Mouse (Mus musculus) CH12.LX (cell line): Measurements from ENCODE around the gene Snurf. TPM values are rescaled to one million over a fixed set of nuclear protein-coding genes. Genes with fewer than 3 reads are reported as not detected.

ENCODE experiments used
- DNase-seq: peaks from one replicate; pipeline ENCODE4 v3.0.0-alpha.2; 2013; ENCODE audit errors: extremely low read depth
- H3K27ac ChIP-seq: 2 replicates; pipeline ENCODE4 v1.5.1; 2012; ENCODE audit warnings: low read depth, mild to moderate bottlenecking, control low read depth, moderate library complexity; ENCODE audit not compliant: insufficient read depth
- H3K27me3 ChIP-seq: replicated peaks from 2 replicates; pipeline ENCODE3; 2012; ENCODE audit warnings: inconsistent platforms
- H3K36me3 ChIP-seq, 2 experiments: replicated peaks in 1 of 2; 2 replicates each; pipeline versions ENCODE3 to v1.6.1; 2012; ENCODE audit warnings: inconsistent platforms in 1 of 2, low read length in 1 of 2, mild to moderate bottlenecking in 1 of 2, mixed read lengths in 1 of 2, moderate library complexity in 1 of 2; ENCODE audit not compliant: control insufficient read depth in 1 of 2, insufficient read depth in 1 of 2
- H3K4me1 ChIP-seq, 2 experiments: 2 replicates each; pipeline ENCODE4 v1.6.1; 2012; ENCODE audit warnings: inconsistent platforms in 1 of 2, moderate library complexity in 1 of 2; ENCODE audit not compliant: insufficient read depth in 2 of 2, control insufficient read depth in 1 of 2
- H3K4me2 ChIP-seq: 2 replicates; pipeline ENCODE4 v1.6.1; 2012; ENCODE audit warnings: low read depth, mild to moderate bottlenecking, control low read depth; ENCODE audit not compliant: poor library complexity, insufficient read depth, severe bottlenecking
- H3K4me3 ChIP-seq, 3 experiments: fragments of 150-350 bp in 1 of 3; sonication (generic) in 1 of 3; replicated peaks in 1 of 3; 2 replicates each; pipeline versions ENCODE3 to v1.5.1; 2011 to 2012; ENCODE audit warnings: low read depth in 2 of 3, low read length in 2 of 3, mild to moderate bottlenecking in 2 of 3, moderate library complexity in 2 of 3, control low read depth in 1 of 3, improper control_type of control experiment in 1 of 3, inconsistent platforms in 1 of 3, mixed read lengths in 1 of 3; ENCODE audit not compliant: poor library complexity in 1 of 3
- H3K79me2 ChIP-seq: replicated peaks from 2 replicates; pipeline ENCODE4 v1.6.1; 2012; ENCODE audit warnings: mild to moderate bottlenecking, moderate library complexity; ENCODE audit not compliant: control insufficient read depth, poor library complexity, insufficient read depth, severe bottlenecking; ENCODE audit errors: extremely low read depth
- H3K9ac ChIP-seq: 2 replicates; pipeline ENCODE4 v1.6.1; 2012; ENCODE audit warnings: low read depth, mild to moderate bottlenecking, control low read depth, moderate library complexity; ENCODE audit not compliant: insufficient read depth
- H3K9me3 ChIP-seq: replicated peaks from 2 replicates; pipeline ENCODE3; 2012; ENCODE audit warnings: low read length, inconsistent platforms, mixed read lengths
- BHLHE40 ChIP-seq: IDR thresholded peaks from 2 replicates; pipeline ENCODE4 v1.6.1; 2011; ENCODE audit warnings: mild to moderate bottlenecking, low read depth, low read length, improper control_type of control experiment
- CHD2 ChIP-seq: IDR thresholded peaks from 2 replicates; pipeline ENCODE4 v1.6.1; 2011; ENCODE audit warnings: low read length, improper control_type of control experiment
- CTCF ChIP-seq, 2 experiments: IDR thresholded peaks in 1 of 2; conservative IDR thresholded peaks in 1 of 2; 2 replicates each; pipeline ENCODE4 v1.5.1; 2011 to 2012; ENCODE audit warnings: low read depth in 2 of 2, low read length in 2 of 2, improper control_type of control experiment in 1 of 2, inconsistent platforms in 1 of 2, mild to moderate bottlenecking in 1 of 2, moderate library complexity in 1 of 2
- ETS1 ChIP-seq: conservative IDR thresholded peaks from 2 replicates; pipeline ENCODE4 v1.6.1; 2012; ENCODE audit warnings: low read depth, mild to moderate bottlenecking, inconsistent platforms, low read length, improper control_type of control experiment, moderate library complexity
- IRF4 ChIP-seq: IDR thresholded peaks from 2 replicates; pipeline ENCODE4 v1.6.1; 2014; ENCODE audit warnings: low read depth, mild to moderate bottlenecking, inconsistent platforms, low read length, improper control_type of control experiment
- JUND ChIP-seq: conservative IDR thresholded peaks from 2 replicates; pipeline ENCODE4 v1.6.1; 2011; ENCODE audit warnings: low read depth, low read length, improper control_type of control experiment
- KAT2A ChIP-seq: IDR thresholded peaks from 2 replicates; pipeline ENCODE4 v1.6.1; 2012; ENCODE audit warnings: low read length, improper control_type of control experiment, inconsistent platforms; ENCODE audit not compliant: insufficient replicate concordance
- MAFK ChIP-seq: IDR thresholded peaks from 2 replicates; pipeline ENCODE4 v1.6.1; 2011; ENCODE audit warnings: low read length, improper control_type of control experiment; ENCODE audit not compliant: insufficient replicate concordance
- MAX ChIP-seq: IDR thresholded peaks from 2 replicates; pipeline ENCODE4 v1.6.1; 2011; ENCODE audit warnings: low read length, improper control_type of control experiment
- MAZ ChIP-seq: IDR thresholded peaks from 2 replicates; pipeline ENCODE4 v1.6.1; 2012; ENCODE audit warnings: low read depth, mild to moderate bottlenecking, inconsistent platforms, low read length, improper control_type of control experiment, moderate library complexity
- MXI1 ChIP-seq: IDR thresholded peaks from 2 replicates; pipeline ENCODE4 v1.6.1; 2011; ENCODE audit warnings: mild to moderate bottlenecking, low read depth, low read length, improper control_type of control experiment
- NRF1 ChIP-seq: IDR thresholded peaks from 2 replicates; pipeline ENCODE4 v1.6.1; 2014; ENCODE audit warnings: low read depth, mild to moderate bottlenecking, inconsistent platforms, low read length, improper control_type of control experiment, moderate library complexity
- POLR2AphosphoS2 ChIP-seq: IDR thresholded peaks from 2 replicates; pipeline ENCODE4 v1.6.1; 2011; ENCODE audit warnings: low read depth, low read length, improper control_type of control experiment
- SIN3A ChIP-seq: IDR thresholded peaks from 2 replicates; pipeline ENCODE4 v1.6.1; 2012; ENCODE audit warnings: low read length, improper control_type of control experiment, inconsistent platforms
- SMC3 ChIP-seq: IDR thresholded peaks from 2 replicates; pipeline ENCODE4 v1.6.1; 2011; ENCODE audit warnings: low read depth, low read length, improper control_type of control experiment
- TBP ChIP-seq: conservative IDR thresholded peaks from 2 replicates; pipeline ENCODE4 v1.6.1; 2011; ENCODE audit warnings: low read depth, low read length, improper control_type of control experiment
- TCF12 ChIP-seq: IDR thresholded peaks from 2 replicates; pipeline ENCODE4 v1.6.1; 2014; ENCODE audit warnings: low read depth, mild to moderate bottlenecking, inconsistent platforms, low read length, improper control_type of control experiment
- UBTF ChIP-seq: IDR thresholded peaks from 2 replicates; pipeline ENCODE4 v1.6.1; 2012; ENCODE audit warnings: low read depth, mild to moderate bottlenecking, inconsistent platforms, low read length, improper control_type of control experiment, moderate library complexity
- ZKSCAN1 ChIP-seq: IDR thresholded peaks from 2 replicates; pipeline ENCODE4 v1.6.1; 2012; ENCODE audit warnings: low read depth, inconsistent platforms, low read length, improper control_type of control experiment, borderline replicate concordance
- ZMIZ1 ChIP-seq: IDR thresholded peaks from 2 replicates; pipeline ENCODE4 v1.6.1; 2012; ENCODE audit warnings: low read depth, mild to moderate bottlenecking, inconsistent platforms, low read length, improper control_type of control experiment
- ZNF384 ChIP-seq: IDR thresholded peaks from 2 replicates; pipeline ENCODE4 v1.6.1; 2012; ENCODE audit warnings: low read depth, low read length, improper control_type of control experiment, inconsistent platforms
- dilution Hi-C: fragments of 300-500 bp; cut with MboI; formaldehyde crosslinking; loops from 2 replicates; pipeline ENCODE4 v1.14.3; 2020; ENCODE audit warnings: low sequenced_read_pairs; ENCODE audit not compliant: extremely low pct_unique_long_range_greater_than_20kb, extremely low pct_ligation_motif_present
- in situ Hi-C: fragments of 300-500 bp; cut with MboI; formaldehyde crosslinking; loops from 3 replicates; pipeline ENCODE4 v1.14.3; 2019; ENCODE audit warnings: low sequenced_read_pairs, low pct_ligation_motif_present, low pct_unique_long_range_greater_than_20kb, mixed read lengths
- polyA plus RNA-seq: library from polyadenylated mRNA; unstranded; fragments of >175 nt; gene quantifications from 2 replicates; pipeline ENCODE4 v1.2.1, GENCODE M21; 2012; ENCODE audit warnings: low read depth; ENCODE audit not compliant: insufficient read length
- total RNA-seq, 2 experiments: library from RNA; depleted of rRNA; stranded (reverse); fragments of 300-350 nt in 1 of 2; fragments of >200 nt in 1 of 2; gene quantifications; 2 replicates each; pipeline ENCODE4 v1.2.3; 2012 to 2014

Snurf gene
- total and polyA plus RNA-seq, 3 experiments, result not detected

- H3K36me3 ChIP-seq, result no peaks in the 10 kb centered on the region
- H3K9ac ChIP-seq, result no peak overlapping the region
- DNase-seq, result no peak
- H3K4me3 ChIP-seq, result no peak overlapping the region
- no peaks in the 10 kb centered on the region for H3K79me2 ChIP-seq
- in situ Hi-C loops (no loop called here), dilution Hi-C loops (no loop called here)
- no peak overlapping the region for H3K4me2 ChIP-seq
- H3K27ac ChIP-seq, result no peak overlapping the region
- H3K4me1 ChIP-seq, result no peaks in the 10 kb centered on the region
- H3K27me3 ChIP-seq, result no peaks in the 10 kb centered on the region
- H3K9me3 ChIP-seq, result peaks cover 19% of the 10 kb centered on the region
- TF ChIP-seq CTCF (conservative IDR thresholded peaks at IDR 0.05 in 1 of 2, IDR thresholded peaks at IDR 0.05 in 1 of 2; ENCODE audit: low read depth in 2 of 2, low read length in 2 of 2) (no peak), TBP (no peak), BHLHE40 (no peak), IRF4 (no peak), MAX (no peak), TCF12 (no peak), JUND (no peak), NRF1 (no peak), SIN3A (no peak), UBTF (no peak), MAFK (no peak), KAT2A (no peak), SMC3 (no peak), CHD2 (no peak), ZMIZ1 (no peak), MXI1 (no peak), ZNF384 (no peak), ZKSCAN1 (no peak)
Observed at GRCm38 (mm10) chr7:60006262-60006661, 1.4 kb upstream of the Snurf start.

- no peaks in the 10 kb centered on the region for H3K36me3 ChIP-seq
- no peaks in the 10 kb centered on the region for H3K79me2 ChIP-seq
- no peak for TF ChIP-seq CHD2
- TF ChIP-seq MAZ, result no peak
- no peak for TF ChIP-seq POLR2AphosphoS2
- TF ChIP-seq MAFK, result no peak
- no peak for TF ChIP-seq UBTF
- TF ChIP-seq CTCF (conservative IDR thresholded peaks at IDR 0.05 in 1 of 2, IDR thresholded peaks at IDR 0.05 in 1 of 2; ENCODE audit: low read depth in 2 of 2, low read length in 2 of 2), result no peak
- no peak for TF ChIP-seq ETS1
- no peak for TF ChIP-seq IRF4
- TF ChIP-seq MAX, result no peak
- no peak overlapping the region for H3K4me3 ChIP-seq
- H3K27ac ChIP-seq, result no peak overlapping the region
- peaks cover 18% of the 10 kb centered on the region for H3K9me3 ChIP-seq
- H3K4me1 ChIP-seq, result no peaks in the 10 kb centered on the region
- H3K4me2 ChIP-seq, result no peak overlapping the region
- no peak overlapping the region for H3K9ac ChIP-seq
- no peak for DNase-seq
- dilution Hi-C loops, result no loop called here
- no peaks in the 10 kb centered on the region for H3K27me3 ChIP-seq
- in situ Hi-C loops, result no loop called here
Observed at GRCm38 (mm10) chr7:60003921-60004605, 786 bp downstream of the Snurf start.
